Mouse (Mus musculus) liver, adult 2 months (tissue): Measurements from ENCODE around the gene Arfgef2. TPM values are rescaled to one million over a fixed set of nuclear protein-coding genes. Genes with fewer than 3 reads are reported as not detected.

Experiments
- DNase-seq: peaks from one replicate; pipeline ENCODE4 v3.0.0-alpha.2; 2011; ENCODE audit warnings: low read depth, low spot score; ENCODE audit errors: extremely low read depth
- H3K27ac ChIP-seq: fragments of 200-500 bp; replicated peaks from 2 replicates; pipeline ENCODE4 v1.5.1; 2012; ENCODE audit warnings: low read depth, mild to moderate bottlenecking, control low read depth, inconsistent platforms, low read length; ENCODE audit not compliant: insufficient read depth
- H3K27me3 ChIP-seq: fragments of 200-500 bp; 2 replicates; pipeline ENCODE4 v1.6.1; 2012; ENCODE audit warnings: mild to moderate bottlenecking, moderate library complexity, low read length, inconsistent platforms; ENCODE audit not compliant: control insufficient read depth, insufficient read depth
- H3K36me3 ChIP-seq: fragments of 200-500 bp; 2 replicates; pipeline ENCODE4 v1.6.1; 2012; ENCODE audit warnings: low read length, inconsistent platforms; ENCODE audit not compliant: control insufficient read depth, insufficient read depth
- H3K4me1 ChIP-seq: fragments of 200-500 bp; 2 replicates; pipeline ENCODE4 v1.6.1; 2011; ENCODE audit warnings: low read length; ENCODE audit not compliant: control insufficient read depth, insufficient read depth
- H3K4me3 ChIP-seq: fragments of 200-500 bp; 2 replicates; pipeline ENCODE4 v1.5.1; 2011; ENCODE audit warnings: low read depth, mild to moderate bottlenecking, control low read depth, low read length, moderate library complexity; ENCODE audit not compliant: insufficient read depth
- H3K79me2 ChIP-seq: fragments of 200-500 bp; 2 replicates; pipeline ENCODE4 v1.6.1; 2012; ENCODE audit warnings: inconsistent platforms, mild to moderate bottlenecking, low read length, moderate library complexity; ENCODE audit not compliant: control insufficient read depth, insufficient read depth
- H3K9ac ChIP-seq: fragments of 200-500 bp; 2 replicates; pipeline ENCODE4 v1.6.1; 2012; ENCODE audit warnings: low read depth, mild to moderate bottlenecking, control low read depth, inconsistent platforms, low read length
- CTCF ChIP-seq: fragments of 200-500 bp; IDR thresholded peaks from 2 replicates; pipeline ENCODE4 v1.5.1; 2011; ENCODE audit warnings: low read depth, low read length, control low read depth
- POLR2A ChIP-seq: fragments of 200-500 bp; IDR thresholded peaks from 2 replicates; pipeline ENCODE4 v1.6.1; 2011; ENCODE audit warnings: low read length, control low read depth; ENCODE audit not compliant: insufficient read depth; ENCODE audit errors: extremely low read depth
- WGBS: fragments of 180-500 bp; shearing (Covaris S2); methylation state at CpG from one replicate; pipeline ENCODE4 v1.1.7; 2018; 5-methylcytosine and 5-hydroxymethylcytosine counted together
- polyA plus RNA-seq: library from polyadenylated mRNA; depleted of rRNA; stranded (reverse); fragments of >200 nt; gene quantifications from 2 replicates; pipeline ENCODE4 v1.2.3, GENCODE M21; 2012
- total RNA-seq: library from RNA; depleted of rRNA; stranded (reverse); fragments of >200 nt; gene quantifications from 2 replicates; pipeline ENCODE4 v1.2.3, GENCODE M21; 2014

Arfgef2 gene
- total and polyA plus RNA-seq, 2 experiments = 13.5 to 18.3 TPM

GRCm38 (mm10) chr2:166810821-166811220 is 5.4 kb downstream of the Arfgef2 start:
- Histone ChIP-seq H3K4me1 (peaks cover 9% of the 10 kb centered on the region), H3K27me3 (no peaks in the 10 kb centered on the region), H3K4me3 (no peak overlapping the region), H3K36me3 (no peaks in the 10 kb centered on the region), H3K79me2 (peaks cover 24% of the 10 kb centered on the region; the same call in 1 of the 2 replicates), H3K9ac (no peak overlapping the region), H3K27ac (no peak overlapping the region)
- TF ChIP-seq CTCF = no peak
- no peak for TF ChIP-seq POLR2A
- no peak for DNase-seq
- WGBS = 89% methylated on average over 10 of the region's 10 CpGs

- H3K36me3 ChIP-seq = no peaks in the 10 kb centered on the region
- no peak overlapping the region for H3K9ac ChIP-seq
- no peak for TF ChIP-seq POLR2A
- TF ChIP-seq CTCF = no peak
- H3K4me3 ChIP-seq = no peak overlapping the region
- no peaks in the 10 kb centered on the region for H3K27me3 ChIP-seq
- H3K79me2 ChIP-seq = peaks cover 27% of the 10 kb centered on the region
- no peak overlapping the region for H3K27ac ChIP-seq
- 71% methylated on average over 9 of the region's 9 CpGs for WGBS
- no peak for DNase-seq
- H3K4me1 ChIP-seq = peaks cover 19% of the 10 kb centered on the region
Measured at GRCm38 (mm10) chr2:166818463-166819143, 13.2 kb downstream of the Arfgef2 start.

- DNase-seq = no peak
- TF ChIP-seq CTCF = no peak
- TF ChIP-seq POLR2A = no peak
- Histone ChIP-seq H3K27me3 (no peaks in the 10 kb centered on the region), H3K79me2 (peaks cover 28% of the 10 kb centered on the region), H3K4me1 (peaks cover 26% of the 10 kb centered on the region), H3K9ac (no peak overlapping the region), H3K4me3 (no peak overlapping the region), H3K27ac (no peak overlapping the region), H3K36me3 (no peaks in the 10 kb centered on the region)
- WGBS = 91% methylated on average over 8 of the region's 8 CpGs
Measured at GRCm38 (mm10) chr2:166819849-166820248, 14.5 kb downstream of the Arfgef2 start.

GRCm38 (mm10) chr2:166820844-166821243 is 15.5 kb downstream of the Arfgef2 start:
- Histone ChIP-seq H3K36me3 (no peaks in the 10 kb centered on the region), H3K27ac (no peak overlapping the region), H3K4me1 (peaks cover 26% of the 10 kb centered on the region), H3K9ac (no peak overlapping the region), H3K27me3 (no peaks in the 10 kb centered on the region), H3K4me3 (no peak overlapping the region), H3K79me2 (peaks cover 35% of the 10 kb centered on the region)
- no peak for DNase-seq
- TF ChIP-seq CTCF = no peak
- TF ChIP-seq POLR2A = no peak
- 28% methylated on average over 2 of the region's 2 CpGs for WGBS

- Histone ChIP-seq H3K79me2 (peaks cover 35% of the 10 kb centered on the region), H3K27me3 (no peaks in the 10 kb centered on the region), H3K9ac (no peak overlapping the region), H3K4me1 (peaks cover 26% of the 10 kb centered on the region), H3K36me3 (no peaks in the 10 kb centered on the region), H3K4me3 (no peak overlapping the region), H3K27ac (no peak overlapping the region)
- peak; percentile 72 for DNase-seq
- 35% methylated on average over 3 of the region's 3 CpGs for WGBS
- TF ChIP-seq POLR2A (no peak), CTCF (no peak)
Measured at GRCm38 (mm10) chr2:166821406-166821805, 16.0 kb downstream of the Arfgef2 start.

GRCm38 (mm10) chr2:166822119-166822826 is 16.9 kb downstream of the Arfgef2 start:
- Histone ChIP-seq H3K36me3 (no peaks in the 10 kb centered on the region), H3K9ac (no peak overlapping the region), H3K79me2 (peaks cover 35% of the 10 kb centered on the region), H3K27me3 (no peaks in the 10 kb centered on the region), H3K4me1 (peaks cover 26% of the 10 kb centered on the region), H3K4me3 (no peak overlapping the region), H3K27ac (no peak overlapping the region)
- DNase-seq = peak; percentile 66
- TF ChIP-seq POLR2A (no peak), CTCF (no peak)
- 40% methylated on average over 10 of the region's 10 CpGs for WGBS
